In genomic region chr6:38096961-38097370, GRCm38 (mm10) we compare ENCODE assay signal across 13 mouse cellular contexts. TPM values are rescaled to one million over a fixed set of nuclear protein-coding genes. Genes with fewer than 3 reads are reported as not detected.
DNase-seq lines count a peak whose midpoint lies in the region; ATAC-seq and TF ChIP-seq lines count a peak whose summit lies in the region.
"Had no signal": no experiment of that assay in that cellular context is flagged by ENCODE, and none has a peak within 500 bp of the region (broad histone marks: within the 10 kb centered on the region; RNA-seq: fewer than 3 reads in every experiment).

No protein-coding gene starts in this region.

- in situ Hi-C loops in ES-E14 (cut with MboI; ENCODE audit: low sequenced_read_pairs in 2 of 2, unreplicated experiment in 2 of 2), result no loop called here

- no peak for ATAC-seq in megakaryocyte progenitor cell, adult 5-6 weeks (replicated peaks; ENCODE audit: poor library complexity)
- no peak for ATAC-seq in monocyte, adult 5-6 weeks (replicated peaks; ENCODE audit: insufficient number of reproducible peaks, low FRiP score, low TSS enrichment, poor library complexity, severe bottlenecking)
- ATAC-seq: midbrain, embryonic 15.5 days had no signal

- no peaks in the 10 kb centered on the region for H3K36me3 ChIP-seq in ES-E14 (ENCODE audit: control insufficient read depth, insufficient read depth, low read length, poor library complexity, severe bottlenecking)
- H3K36me3 ChIP-seq: hindbrain, embryonic 12.5 days; liver, embryonic 15.5 days; midbrain, embryonic 15.5 days had no signal

- no peak for DNase-seq in ES-E14 (ENCODE audit: low read depth, low spot score)
- DNase-seq in gonadal fat pad, adult 2 months (ENCODE audit: low read depth), result peak; percentile 58
- DNase-seq in kidney, postnatal 25 days, result peak; percentile 54 to 82
- DNase-seq in lung, postnatal 36 days, result peak; percentile 76
- DNase-seq in adipocyte (ENCODE audit: low spot score), result no peak
- no peak for DNase-seq in adrenal gland, postnatal 14 days
- DNase-seq: cerebellum, adult 8-10 months; layer of hippocampus, adult 9-11 months had no signal

- no peaks in the 10 kb centered on the region for H3K9me3 ChIP-seq in ES-E14 (ENCODE audit: control insufficient read depth, insufficient read depth, low read depth, low read length)
- H3K9me3 ChIP-seq: liver, embryonic 15.5 days; midbrain, embryonic 15.5 days had no signal

- peaks cover 0 to 12% of the 10 kb centered on the region in 2 experiments; a peak in 1 of 4 replicates for H3K4me1 ChIP-seq in ES-E14 (ENCODE audit: control insufficient read depth in 2 of 2, insufficient read depth in 2 of 2, low read length in 2 of 2, poor library complexity in 1 of 2)
- H3K4me1 ChIP-seq: hindbrain, embryonic 12.5 days; midbrain, embryonic 15.5 days had no signal

- H3K27ac ChIP-seq in ES-E14 (ENCODE audit: insufficient read depth, low read depth, low read length, poor library complexity, severe bottlenecking), result 0 out of 2 replicates have a peak overlapping the region, but pooled peaks have one; percentile 27
- H3K27ac ChIP-seq: hindbrain, embryonic 12.5 days; liver, embryonic 15.5 days; midbrain, embryonic 15.5 days had no signal

- no peak overlapping the region for H3K9ac ChIP-seq in ES-E14 (ENCODE audit: insufficient read depth, low read depth, low read length, poor library complexity, severe bottlenecking)
- H3K9ac ChIP-seq: hindbrain, embryonic 12.5 days; liver, embryonic 15.5 days; midbrain, embryonic 15.5 days had no signal

- H3K4me3 ChIP-seq in ES-E14 (ENCODE audit: insufficient read depth in 1 of 2, low read depth in 1 of 2, low read length in 2 of 2, poor library complexity in 1 of 2, severe bottlenecking in 1 of 2), result peak overlapping the region in 1 of 2 experiments; percentile 27; a peak in 2 of 4 replicates
- H3K4me3 ChIP-seq: hindbrain, embryonic 12.5 days; liver, embryonic 15.5 days; midbrain, embryonic 15.5 days had no signal

TF ChIP-seq in ES-E14, 5 proteins besides CTCF, POLR2A, EP300 and RAD21:
- TF ChIP-seq CHD2 (IDR thresholded peaks at IDR 0.05; ENCODE audit: low read depth, low read length) (no peak), ZC3H11A (IDR thresholded peaks at IDR 0.05; ENCODE audit: borderline replicate concordance, low read depth, low read length) (no peak), HCFC1 (IDR thresholded peaks at IDR 0.05; ENCODE audit: borderline replicate concordance, insufficient read depth, low read length) (no peak), MAFK (IDR thresholded peaks at IDR 0.05; ENCODE audit: insufficient read depth, low read depth, low read length) (no peak), ZNF384 (IDR thresholded peaks at IDR 0.05; ENCODE audit: low read depth, low read length) (no peak)

RNA-seq across cellular contexts. Expression of gene Tmem213, which starts 12.1 kb away (rescaled TPM):
- total RNA-seq in ES-E14 (2012; rRNA removed), result 1.0 TPM in 1 of 2 replicates, not detected in the other
- 1.5 and 2.6 TPM in 2 replicates for polyA plus RNA-seq in gonadal fat pad, adult 2 months (2012; rRNA removed)
- total RNA-seq in megakaryocyte progenitor cell, adult 5-6 weeks (2015), result not detected in 2 replicates
- not detected in 2 replicates for total RNA-seq in megakaryocyte progenitor cell, adult 5-6 weeks (2017)
- not detected in 3 replicates for total RNA-seq in monocyte, adult 5-6 weeks (2017)
- total RNA-seq in adrenal gland, postnatal 14 days (2021), result not detected in 2 replicates
- polyA plus RNA-seq: hindbrain, embryonic 12.5 days; liver, embryonic 15.5 days; midbrain, embryonic 15.5 days had no signal

RNA-seq across cellular contexts. Expression of gene Atp6v0a4, which starts 27.4 kb away (rescaled TPM):
- total RNA-seq in ES-E14 (2012; rRNA removed), result 2.7 and 6.3 TPM in 2 replicates
- 4.1 and 5.3 TPM in 2 replicates for polyA plus RNA-seq in gonadal fat pad, adult 2 months (2012; rRNA removed)
- not detected in 2 replicates for total RNA-seq in megakaryocyte progenitor cell, adult 5-6 weeks (2015)
- total RNA-seq in megakaryocyte progenitor cell, adult 5-6 weeks (2017), result not detected in 2 replicates
- total RNA-seq in monocyte, adult 5-6 weeks (2017), result not detected in 3 replicates
- 4.1 TPM in 2 replicates for total RNA-seq in adrenal gland, postnatal 14 days (2021)

RNA-seq across cellular contexts. Expression of gene Svopl, which starts 50.2 kb away (rescaled TPM):
- 0.18 and 0.21 TPM in 2 replicates for total RNA-seq in ES-E14 (2012; rRNA removed)
- 5.3 and 5.4 TPM in 2 replicates for polyA plus RNA-seq in gonadal fat pad, adult 2 months (2012; rRNA removed)
- total RNA-seq in megakaryocyte progenitor cell, adult 5-6 weeks (2015), result not detected in 2 replicates
- not detected in 2 replicates for total RNA-seq in megakaryocyte progenitor cell, adult 5-6 weeks (2017)
- total RNA-seq in monocyte, adult 5-6 weeks (2017), result not detected in 3 replicates
- 4.4 and 5.3 TPM in 2 replicates for total RNA-seq in adrenal gland, postnatal 14 days (2021)
- polyA plus RNA-seq: liver, embryonic 15.5 days had no signal

Comparison
In these comparisons a context has a peak if more than half of its experiments do, and no peak if none do; other contexts are left out.
1. DNase-seq: peak in gonadal fat pad, adult 2 months (single experiment), kidney, postnatal 25 days (2 of 2) and lung, postnatal 36 days (single experiment); none in ES-E14 (single experiment), adipocyte (single experiment) and adrenal gland, postnatal 14 days (single experiment).